Mouse (Mus musculus) layer of hippocampus, postnatal 36 days (tissue): ENCODE data around the gene Usp9x. TPM values are rescaled to one million over a fixed set of nuclear protein-coding genes. Genes with fewer than 3 reads are reported as not detected.

Source experiments
- DNase-seq, 2 experiments: peaks; one replicate each; pipeline ENCODE4 v3.0.0; 2022
- total RNA-seq, 2 experiments: library from RNA; stranded (reverse); gene quantifications; 2 replicates each; pipeline ENCODE4 v1.2.3; 2021

Usp9x gene
- total RNA-seq, 2 experiments from 2014 or later: 222 to 240 TPM

- DNase-seq: no peak
Measured at GRCm38 (mm10) chrX:13085621-13086020, 14.3 kb downstream of the Usp9x start.

- DNase-seq: no peak
Measured at GRCm38 (mm10) chrX:13096985-13097384, 25.7 kb downstream of the Usp9x start.

GRCm38 (mm10) chrX:13206514-13206913 is 135.2 kb downstream of the Usp9x start:
- no peak for DNase-seq

- peak; percentile 80 to 86 for DNase-seq
Measured at GRCm38 (mm10) chrX:13207512-13208341, 136.4 kb downstream of the Usp9x start.

- DNase-seq: no peak
Measured at GRCm38 (mm10) chrX:13208404-13208803, 137.1 kb downstream of the Usp9x start.

- no peak for DNase-seq
Measured at GRCm38 (mm10) chrX:13214275-13214674, 143.0 kb downstream of the Usp9x start.

Other genes starting within 250 kb of the Usp9x start
- 100 to 1,000 TPM; 147 to 183 TPM for gene Ddx3x, start 209.5 kb downstream of the Usp9x start, total RNA-seq